Mouse (Mus musculus) regulatory T cell (primary cell): ENCODE data around the gene Sept1.

ENCODE experiments used
- in situ Hi-C: fragments of 300-600 bp; cut with MboI, MseI; formaldehyde crosslinking; loops from one replicate; pipeline ENCODE4 v1.15.1; 2025; ENCODE audit warnings: high pct_unique_total_duplicates

The Sept1 gene

GRCm38 (mm10) chr7:127232622-127233367 lies at the start of gene Sept1, which contains the start of gene Zfp553:
Sept1 (minus strand) TSS chr7:127233130.
Zfp553 (plus strand) TSS chr7:127233061.
- in situ Hi-C loops: no loop called here

- in situ Hi-C loops: no loop called here
These were observed 49.3 kb upstream of the Sept1 start for GRCm38 (mm10) chr7:127282190-127282589.

- in situ Hi-C loops: no loop called here
These were observed 48.2 kb upstream of the Sept1 start for GRCm38 (mm10) chr7:127281114-127281513.

GRCm38 (mm10) chr7:127280092-127280491 lies 47.2 kb upstream of the Sept1 start:
- in situ Hi-C loops: no loop called here

GRCm38 (mm10) chr7:127278311-127278710 lies 45.4 kb upstream of the Sept1 start:
- in situ Hi-C loops: no loop called here

GRCm38 (mm10) chr7:127276519-127276961 lies 43.6 kb upstream of the Sept1 start:
- in situ Hi-C loops: no loop called here

GRCm38 (mm10) chr7:127273925-127274789 lies 41.2 kb upstream of the Sept1 start, which contains the start of gene Sephs2:
Sephs2 (minus strand) TSS chr7:127274055.
- in situ Hi-C loops: no loop called here

- in situ Hi-C loops: no loop called here
These were observed 40.4 kb upstream of the Sept1 start for GRCm38 (mm10) chr7:127273118-127273923.

GRCm38 (mm10) chr7:127272566-127272965 lies 39.6 kb upstream of the Sept1 start:
- in situ Hi-C loops: no loop called here

GRCm38 (mm10) chr7:127271093-127271492 lies 38.2 kb upstream of the Sept1 start:
- in situ Hi-C loops: no loop called here

- in situ Hi-C loops: no loop called here
These were observed 37.7 kb upstream of the Sept1 start for GRCm38 (mm10) chr7:127270666-127271065.

GRCm38 (mm10) chr7:127270256-127270655 lies 37.3 kb upstream of the Sept1 start:
- in situ Hi-C loops: no loop called here

- in situ Hi-C loops: no loop called here
These were observed 30.6 kb upstream of the Sept1 start for GRCm38 (mm10) chr7:127263526-127263925.

- in situ Hi-C loops: no loop called here
These were observed 29.5 kb upstream of the Sept1 start for GRCm38 (mm10) chr7:127262218-127262961.

- in situ Hi-C loops: no loop called here
These were observed 27.6 kb upstream of the Sept1 start, which contains the start of gene Dctpp1 for GRCm38 (mm10) chr7:127260309-127261111. Dctpp1 (minus strand) TSS chr7:127260709.

GRCm38 (mm10) chr7:127259186-127259905 lies 26.4 kb upstream of the Sept1 start:
- in situ Hi-C loops: no loop called here

- in situ Hi-C loops: no loop called here
These were observed 23.6 kb upstream of the Sept1 start for GRCm38 (mm10) chr7:127256518-127256917.

GRCm38 (mm10) chr7:127255965-127256364 lies 23.0 kb upstream of the Sept1 start:
- in situ Hi-C loops: no loop called here

- in situ Hi-C loops: no loop called here
These were observed 22.1 kb upstream of the Sept1 start for GRCm38 (mm10) chr7:127255008-127255407.
